Mouse (Mus musculus): ENCODE measurements around the gene Sardh.

The Sardh gene

GRCm38 (mm10) chr2:27248211-27248610, at the start of gene Sardh:
TSS of gene Sardh (minus strand) at chr2:27248337.
- DNase-seq: peak; percentile 82

GRCm38 (mm10) chr2:27296656-27297406, 48.7 kb upstream of the Sardh start:
- DNase-seq: no peak

GRCm38 (mm10) chr2:27294777-27295176, 46.6 kb upstream of the Sardh start:
- no peak for DNase-seq

GRCm38 (mm10) chr2:27289019-27289418, 40.9 kb upstream of the Sardh start:
- DNase-seq: peak; percentile 88

GRCm38 (mm10) chr2:27286971-27287710, 39.0 kb upstream of the Sardh start:
- no peak for DNase-seq

- DNase-seq: no peak
Measured at GRCm38 (mm10) chr2:27284441-27284840, 36.3 kb upstream of the Sardh start.

- no peak for DNase-seq
Measured at GRCm38 (mm10) chr2:27281771-27282170, 33.6 kb upstream of the Sardh start.

GRCm38 (mm10) chr2:27280920-27281611, 32.9 kb upstream of the Sardh start:
- peak; percentile 77 for DNase-seq

GRCm38 (mm10) chr2:27278859-27279258, 30.7 kb upstream of the Sardh start:
- no peak for DNase-seq

- no peak for DNase-seq
Measured at GRCm38 (mm10) chr2:27268325-27268724, 20.2 kb upstream of the Sardh start.

GRCm38 (mm10) chr2:27265819-27266218, 17.7 kb upstream of the Sardh start:
- DNase-seq: no peak

GRCm38 (mm10) chr2:27262984-27263383, 14.8 kb upstream of the Sardh start:
- DNase-seq: peak; percentile 55

GRCm38 (mm10) chr2:27251434-27251833, 3.3 kb upstream of the Sardh start:
- no peak for DNase-seq

GRCm38 (mm10) chr2:27247487-27247863, 662 bp downstream of the Sardh start:
- no peak for DNase-seq

GRCm38 (mm10) chr2:27246712-27247486, 1.2 kb downstream of the Sardh start:
- peak; percentile 97 for DNase-seq

- DNase-seq: no peak
Measured at GRCm38 (mm10) chr2:27245947-27246346, 2.2 kb downstream of the Sardh start.

- peak; percentile 70 for DNase-seq
Measured at GRCm38 (mm10) chr2:27237342-27237741, 10.8 kb downstream of the Sardh start.

GRCm38 (mm10) chr2:27235729-27236128, 12.4 kb downstream of the Sardh start:
- DNase-seq: peak; percentile 72

GRCm38 (mm10) chr2:27232376-27232775, 15.8 kb downstream of the Sardh start:
- peak; percentile 41 for DNase-seq

- DNase-seq: no peak
Measured at GRCm38 (mm10) chr2:27229481-27230105, 18.5 kb downstream of the Sardh start.

GRCm38 (mm10) chr2:27228809-27229480, 19.2 kb downstream of the Sardh start:
- DNase-seq: no peak

- DNase-seq: no peak
Measured at GRCm38 (mm10) chr2:27226572-27226971, 21.6 kb downstream of the Sardh start.

All from kidney, postnatal 14 days (tissue).